Mouse (Mus musculus) liver, adult 2 months (tissue): ENCODE measurements around the gene Fbxo21. TPM values are rescaled to one million over a fixed set of nuclear protein-coding genes. Genes with fewer than 3 reads are reported as not detected.

Experiments used
- DNase-seq: peaks from one replicate; pipeline ENCODE4 v3.0.0-alpha.2; 2011; ENCODE audit warnings: low read depth, low spot score; ENCODE audit errors: extremely low read depth
- H3K27ac ChIP-seq: fragments of 200-500 bp; replicated peaks from 2 replicates; pipeline ENCODE4 v1.5.1; 2012; ENCODE audit warnings: low read depth, mild to moderate bottlenecking, control low read depth, inconsistent platforms, low read length; ENCODE audit not compliant: insufficient read depth
- H3K27me3 ChIP-seq: fragments of 200-500 bp; 2 replicates; pipeline ENCODE4 v1.6.1; 2012; ENCODE audit warnings: mild to moderate bottlenecking, moderate library complexity, low read length, inconsistent platforms; ENCODE audit not compliant: control insufficient read depth, insufficient read depth
- H3K36me3 ChIP-seq: fragments of 200-500 bp; 2 replicates; pipeline ENCODE4 v1.6.1; 2012; ENCODE audit warnings: low read length, inconsistent platforms; ENCODE audit not compliant: control insufficient read depth, insufficient read depth
- H3K4me1 ChIP-seq: fragments of 200-500 bp; 2 replicates; pipeline ENCODE4 v1.6.1; 2011; ENCODE audit warnings: low read length; ENCODE audit not compliant: control insufficient read depth, insufficient read depth
- H3K4me3 ChIP-seq: fragments of 200-500 bp; 2 replicates; pipeline ENCODE4 v1.5.1; 2011; ENCODE audit warnings: low read depth, mild to moderate bottlenecking, control low read depth, low read length, moderate library complexity; ENCODE audit not compliant: insufficient read depth
- H3K79me2 ChIP-seq: fragments of 200-500 bp; 2 replicates; pipeline ENCODE4 v1.6.1; 2012; ENCODE audit warnings: inconsistent platforms, mild to moderate bottlenecking, low read length, moderate library complexity; ENCODE audit not compliant: control insufficient read depth, insufficient read depth
- H3K9ac ChIP-seq: fragments of 200-500 bp; 2 replicates; pipeline ENCODE4 v1.6.1; 2012; ENCODE audit warnings: low read depth, mild to moderate bottlenecking, control low read depth, inconsistent platforms, low read length
- CTCF ChIP-seq: fragments of 200-500 bp; IDR thresholded peaks from 2 replicates; pipeline ENCODE4 v1.5.1; 2011; ENCODE audit warnings: low read depth, low read length, control low read depth
- POLR2A ChIP-seq: fragments of 200-500 bp; IDR thresholded peaks from 2 replicates; pipeline ENCODE4 v1.6.1; 2011; ENCODE audit warnings: low read length, control low read depth; ENCODE audit not compliant: insufficient read depth; ENCODE audit errors: extremely low read depth
- WGBS: fragments of 180-500 bp; shearing (Covaris S2); methylation state at CpG from one replicate; pipeline ENCODE4 v1.1.7; 2018; 5-methylcytosine and 5-hydroxymethylcytosine counted together
- polyA plus RNA-seq: library from polyadenylated mRNA; depleted of rRNA; stranded (reverse); fragments of >200 nt; gene quantifications from 2 replicates; pipeline ENCODE4 v1.2.3, GENCODE M21; 2012
- total RNA-seq: library from RNA; depleted of rRNA; stranded (reverse); fragments of >200 nt; gene quantifications from 2 replicates; pipeline ENCODE4 v1.2.3, GENCODE M21; 2014

The Fbxo21 gene
- total and polyA plus RNA-seq, 2 experiments: 55.8 to 79.0 TPM

DNA sequence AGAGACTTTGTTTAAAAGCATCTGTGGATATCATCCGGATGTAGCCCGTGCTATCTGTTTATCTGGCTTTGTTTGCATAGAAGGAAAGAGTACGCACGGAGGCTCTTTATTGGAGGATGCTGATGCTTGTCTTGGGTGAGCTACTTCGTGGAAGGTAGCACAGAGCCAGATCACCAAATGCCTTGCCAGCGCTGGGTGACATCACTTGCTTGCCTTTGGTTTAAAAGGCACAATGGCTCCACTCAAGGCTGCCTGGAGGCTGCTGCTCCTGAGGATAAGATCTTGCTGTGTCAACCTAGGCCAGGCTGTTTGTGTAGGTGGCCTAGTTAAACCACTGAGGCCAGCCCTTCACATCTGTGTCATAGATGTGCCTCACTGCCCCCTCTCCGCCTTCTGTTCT is 34.3 kb downstream of the Fbxo21 start:
- DNase-seq: no peak
- peaks cover 14% of the 10 kb centered on the region; the same call in 1 of the 2 replicates for H3K36me3 ChIP-seq
- no peak overlapping the region for H3K27ac ChIP-seq
- H3K4me3 ChIP-seq: no peak overlapping the region
- H3K4me1 ChIP-seq: no peaks in the 10 kb centered on the region; the same call in 1 of the 2 replicates
- H3K79me2 ChIP-seq: no peaks in the 10 kb centered on the region
- TF ChIP-seq POLR2A (no peak), CTCF (no peak)
- 63% methylated on average over 7 of the region's 7 CpGs for WGBS
- H3K27me3 ChIP-seq: no peaks in the 10 kb centered on the region
- H3K9ac ChIP-seq: no peak overlapping the region

DNA sequence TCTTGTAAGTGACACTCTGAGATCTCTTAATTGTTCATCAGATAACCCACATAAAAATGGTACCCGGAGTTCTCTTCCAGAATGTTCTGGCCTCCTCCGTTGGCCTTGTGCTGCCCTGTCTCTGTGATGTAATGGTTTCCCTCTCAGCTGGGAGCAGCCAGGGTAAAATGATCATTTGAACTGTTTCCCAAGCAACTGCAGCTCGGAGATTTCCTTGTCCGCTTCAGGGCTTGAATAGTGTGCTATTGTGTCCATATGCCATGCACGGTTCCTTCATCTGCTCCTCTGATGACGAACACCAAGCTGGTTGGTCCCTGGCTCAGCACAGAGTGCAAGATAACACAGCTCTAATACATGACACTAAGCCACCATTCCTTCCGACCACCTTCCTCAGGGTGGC is 35.3 kb downstream of the Fbxo21 start:
- 78% methylated on average over 7 of the region's 7 CpGs for WGBS
- no peak for DNase-seq

DNA sequence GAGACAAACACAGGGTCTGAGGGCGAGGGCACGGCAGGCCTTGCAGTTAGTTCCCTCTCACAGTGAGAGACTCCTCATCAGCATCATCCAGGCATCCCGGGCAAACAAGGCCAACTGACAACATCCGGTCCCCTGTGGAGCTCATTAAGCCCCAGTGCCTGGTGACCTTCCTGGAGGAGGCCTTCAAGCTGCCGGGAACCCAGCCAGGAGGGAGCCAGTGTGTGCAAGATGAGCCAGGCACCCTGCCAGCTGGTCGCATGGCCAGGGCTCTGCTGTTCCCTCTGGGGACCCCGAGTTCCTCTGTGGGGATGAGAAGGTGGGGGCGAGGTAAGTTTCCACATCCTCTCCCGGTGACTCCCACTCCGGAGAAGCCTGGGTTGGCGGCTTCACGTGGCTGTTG is 38.5 kb downstream of the Fbxo21 start:
- TF ChIP-seq CTCF (no peak), POLR2A (no peak)
- Histone ChIP-seq H3K79me2 (no peaks in the 10 kb centered on the region), H3K9ac (no peak overlapping the region), H3K27me3 (no peaks in the 10 kb centered on the region), H3K4me3 (no peak overlapping the region), H3K27ac (no peak overlapping the region), H3K4me1 (no peaks in the 10 kb centered on the region; the same call in 1 of the 2 replicates), H3K36me3 (no peaks in the 10 kb centered on the region)
- WGBS: 32% methylated on average over 12 of the region's 12 CpGs
- no peak for DNase-seq

More for the DNA sequence above, 35.3 kb downstream of the Fbxo21 start:
- Histone ChIP-seq H3K79me2 (no peaks in the 10 kb centered on the region), H3K9ac (no peak overlapping the region), H3K36me3 (peaks cover 9% of the 10 kb centered on the region; the same call in 1 of the 2 replicates), H3K27ac (no peak overlapping the region), H3K4me3 (no peak overlapping the region), H3K27me3 (no peaks in the 10 kb centered on the region), H3K4me1 (no peaks in the 10 kb centered on the region; the same call in 1 of the 2 replicates)
- TF ChIP-seq CTCF (no peak), POLR2A (no peak)

DNA sequence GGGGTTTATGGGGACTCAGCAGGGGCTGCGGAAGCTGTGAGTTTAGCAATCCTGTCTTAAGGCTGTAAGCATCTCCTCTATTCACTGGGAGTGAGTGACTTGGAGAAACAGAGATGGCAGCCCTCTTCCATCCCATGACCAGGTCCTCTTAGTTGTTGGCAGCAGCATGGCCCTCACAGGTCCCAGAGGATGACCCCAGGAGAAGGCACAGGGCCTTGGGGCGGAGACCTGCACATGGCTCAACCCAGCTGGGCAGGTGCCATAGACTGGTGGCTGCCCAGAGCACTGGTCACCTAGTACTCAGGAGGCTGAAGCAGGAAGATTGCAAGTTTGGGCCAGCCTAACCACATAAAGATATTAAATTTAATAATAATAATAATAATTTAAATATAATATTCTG is 39.1 kb downstream of the Fbxo21 start:
- no peaks in the 10 kb centered on the region for H3K27me3 ChIP-seq
- H3K79me2 ChIP-seq: no peaks in the 10 kb centered on the region
- no peaks in the 10 kb centered on the region for H3K36me3 ChIP-seq
- H3K4me3 ChIP-seq: no peak overlapping the region
- no peak overlapping the region for H3K27ac ChIP-seq
- H3K4me1 ChIP-seq: no peaks in the 10 kb centered on the region; the same call in 1 of the 2 replicates
- DNase-seq: no peak
- no peak for TF ChIP-seq POLR2A
- no peak for TF ChIP-seq CTCF
- 80% methylated on average over 2 of the region's 2 CpGs for WGBS
- H3K9ac ChIP-seq: no peak overlapping the region

DNA sequence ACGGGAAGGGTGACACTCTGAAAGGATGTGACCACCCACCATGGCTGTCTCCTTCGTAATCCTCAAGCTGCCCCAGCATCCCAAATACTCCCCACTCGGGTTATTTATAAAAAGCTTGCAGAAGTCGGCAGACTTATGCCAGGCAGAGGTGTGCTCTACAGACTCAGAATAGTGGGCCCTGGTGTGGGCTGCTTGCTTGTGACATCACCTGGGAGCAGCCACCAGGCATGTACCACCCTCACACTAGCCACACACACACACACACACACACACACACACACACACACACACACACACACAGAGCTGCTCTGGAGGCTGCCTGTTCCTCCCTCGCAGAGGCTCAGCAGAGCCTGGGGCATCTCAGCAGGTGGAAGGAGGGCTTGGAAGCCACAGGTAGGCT is 41.0 kb downstream of the Fbxo21 start:
- H3K4me1 ChIP-seq: no peaks in the 10 kb centered on the region; the same call in 1 of the 2 replicates

DNA sequence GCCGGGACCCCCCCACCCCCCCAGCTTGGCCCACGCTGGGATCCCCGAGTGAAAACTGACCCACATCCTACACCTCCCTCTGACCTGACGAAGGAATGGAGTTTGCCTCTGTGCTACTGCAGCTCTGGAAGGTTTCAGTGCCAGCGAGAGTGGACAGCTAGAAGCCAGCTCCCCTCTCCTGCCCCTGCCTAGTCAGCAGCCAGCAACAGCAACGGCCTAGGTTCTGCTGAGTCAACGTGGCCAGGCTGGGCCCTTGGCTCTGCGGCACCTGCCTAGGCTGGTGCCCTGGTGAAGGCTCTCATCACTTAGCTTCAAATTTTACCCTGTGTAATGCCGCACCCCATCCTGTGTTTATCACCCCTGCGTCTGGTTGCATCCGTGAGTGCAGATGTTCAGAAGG is 43.4 kb downstream of the Fbxo21 start:
- H3K4me3 ChIP-seq: no peak overlapping the region
- no peak overlapping the region for H3K27ac ChIP-seq
- TF ChIP-seq CTCF (no peak), POLR2A (no peak)

More for the DNA sequence above, 41.0 kb downstream of the Fbxo21 start:
- TF ChIP-seq CTCF (no peak), POLR2A (no peak)
- Histone ChIP-seq H3K36me3 (no peaks in the 10 kb centered on the region), H3K79me2 (no peaks in the 10 kb centered on the region), H3K9ac (no peak overlapping the region), H3K27ac (no peak overlapping the region), H3K27me3 (no peaks in the 10 kb centered on the region), H3K4me3 (no peak overlapping the region)
- DNase-seq: no peak
- 64% methylated on average over 5 of the region's 5 CpGs for WGBS

More for the DNA sequence above, 43.4 kb downstream of the Fbxo21 start:
- Histone ChIP-seq H3K36me3 (no peaks in the 10 kb centered on the region), H3K4me1 (no peaks in the 10 kb centered on the region), H3K27me3 (no peaks in the 10 kb centered on the region), H3K9ac (no peak overlapping the region), H3K79me2 (no peaks in the 10 kb centered on the region)
- 69% methylated on average over 11 of the region's 11 CpGs for WGBS
- no peak for DNase-seq
